Mouse (Mus musculus) CH12.LX (cell line): ENCODE results near the gene Zfp128. TPM values are rescaled to one million over a fixed set of nuclear protein-coding genes. Genes with fewer than 3 reads are reported as not detected.
A peak's percentile ranks its signal among the peaks of the same experiment; 100 is the strongest.
"Not testable (repeated sequence)": the region's sequence is repeated elsewhere in the genome, so short reads cannot be mapped to it uniquely, and the experiment has no call there.

ENCODE experiments used
- DNase-seq: peaks from one replicate; pipeline ENCODE4 v3.0.0-alpha.2; 2013; ENCODE audit errors: extremely low read depth
- H3K27ac ChIP-seq: 2 replicates; pipeline ENCODE4 v1.5.1; 2012; ENCODE audit warnings: low read depth, mild to moderate bottlenecking, control low read depth, moderate library complexity; ENCODE audit not compliant: insufficient read depth
- H3K27me3 ChIP-seq: replicated peaks from 2 replicates; pipeline ENCODE3; 2012; ENCODE audit warnings: inconsistent platforms
- H3K36me3 ChIP-seq, 2 experiments: replicated peaks in 1 of 2; 2 replicates each; pipeline versions ENCODE3 to v1.6.1; 2012; ENCODE audit warnings: inconsistent platforms in 1 of 2, low read length in 1 of 2, mild to moderate bottlenecking in 1 of 2, mixed read lengths in 1 of 2, moderate library complexity in 1 of 2; ENCODE audit not compliant: control insufficient read depth in 1 of 2, insufficient read depth in 1 of 2
- H3K4me1 ChIP-seq, 2 experiments: 2 replicates each; pipeline ENCODE4 v1.6.1; 2012; ENCODE audit warnings: inconsistent platforms in 1 of 2, moderate library complexity in 1 of 2; ENCODE audit not compliant: insufficient read depth in 2 of 2, control insufficient read depth in 1 of 2
- H3K4me2 ChIP-seq: 2 replicates; pipeline ENCODE4 v1.6.1; 2012; ENCODE audit warnings: low read depth, mild to moderate bottlenecking, control low read depth; ENCODE audit not compliant: poor library complexity, insufficient read depth, severe bottlenecking
- H3K4me3 ChIP-seq, 3 experiments: fragments of 150-350 bp in 1 of 3; sonication (generic) in 1 of 3; replicated peaks in 1 of 3; 2 replicates each; pipeline versions ENCODE3 to v1.5.1; 2011 to 2012; ENCODE audit warnings: low read depth in 2 of 3, low read length in 2 of 3, mild to moderate bottlenecking in 2 of 3, moderate library complexity in 2 of 3, control low read depth in 1 of 3, improper control_type of control experiment in 1 of 3, inconsistent platforms in 1 of 3, mixed read lengths in 1 of 3; ENCODE audit not compliant: poor library complexity in 1 of 3
- H3K79me2 ChIP-seq: replicated peaks from 2 replicates; pipeline ENCODE4 v1.6.1; 2012; ENCODE audit warnings: mild to moderate bottlenecking, moderate library complexity; ENCODE audit not compliant: control insufficient read depth, poor library complexity, insufficient read depth, severe bottlenecking; ENCODE audit errors: extremely low read depth
- H3K9ac ChIP-seq: 2 replicates; pipeline ENCODE4 v1.6.1; 2012; ENCODE audit warnings: low read depth, mild to moderate bottlenecking, control low read depth, moderate library complexity; ENCODE audit not compliant: insufficient read depth
- H3K9me3 ChIP-seq: replicated peaks from 2 replicates; pipeline ENCODE3; 2012; ENCODE audit warnings: low read length, inconsistent platforms, mixed read lengths
- CHD2 ChIP-seq: IDR thresholded peaks from 2 replicates; pipeline ENCODE4 v1.6.1; 2011; ENCODE audit warnings: low read length, improper control_type of control experiment
- CTCF ChIP-seq, 2 experiments: IDR thresholded peaks in 1 of 2; conservative IDR thresholded peaks in 1 of 2; 2 replicates each; pipeline ENCODE4 v1.5.1; 2011 to 2012; ENCODE audit warnings: low read depth in 2 of 2, low read length in 2 of 2, improper control_type of control experiment in 1 of 2, inconsistent platforms in 1 of 2, mild to moderate bottlenecking in 1 of 2, moderate library complexity in 1 of 2
- E2F4 ChIP-seq: IDR thresholded peaks from 2 replicates; pipeline ENCODE4 v1.6.1; 2011; ENCODE audit warnings: low read depth, low read length, improper control_type of control experiment; ENCODE audit not compliant: insufficient replicate concordance
- ELF1 ChIP-seq: IDR thresholded peaks from 2 replicates; pipeline ENCODE4 v1.6.1; 2014; ENCODE audit warnings: low read depth, mild to moderate bottlenecking, inconsistent platforms, low read length, improper control_type of control experiment
- KAT2A ChIP-seq: IDR thresholded peaks from 2 replicates; pipeline ENCODE4 v1.6.1; 2012; ENCODE audit warnings: low read length, improper control_type of control experiment, inconsistent platforms; ENCODE audit not compliant: insufficient replicate concordance
- MAFK ChIP-seq: IDR thresholded peaks from 2 replicates; pipeline ENCODE4 v1.6.1; 2011; ENCODE audit warnings: low read length, improper control_type of control experiment; ENCODE audit not compliant: insufficient replicate concordance
- MEF2A ChIP-seq: IDR thresholded peaks from 2 replicates; pipeline ENCODE4 v1.6.1; 2014; ENCODE audit warnings: low read depth, mild to moderate bottlenecking, inconsistent platforms, low read length, improper control_type of control experiment, borderline replicate concordance
- MYC ChIP-seq: IDR thresholded peaks from 2 replicates; pipeline ENCODE4 v1.6.1; 2011; ENCODE audit warnings: low read depth, mild to moderate bottlenecking, improper control_type of control experiment, low read length
- POLR2A ChIP-seq: IDR thresholded peaks from 2 replicates; pipeline ENCODE4 v1.6.1; 2011; ENCODE audit warnings: low read depth, mild to moderate bottlenecking, improper control_type of control experiment, low read length
- TCF12 ChIP-seq: IDR thresholded peaks from 2 replicates; pipeline ENCODE4 v1.6.1; 2014; ENCODE audit warnings: low read depth, mild to moderate bottlenecking, inconsistent platforms, low read length, improper control_type of control experiment
- USF1 ChIP-seq: IDR thresholded peaks from 2 replicates; pipeline ENCODE4 v1.6.1; 2014; ENCODE audit warnings: low read depth, mild to moderate bottlenecking, inconsistent platforms, low read length, improper control_type of control experiment
- ZKSCAN1 ChIP-seq: IDR thresholded peaks from 2 replicates; pipeline ENCODE4 v1.6.1; 2012; ENCODE audit warnings: low read depth, inconsistent platforms, low read length, improper control_type of control experiment, borderline replicate concordance
- ZMIZ1 ChIP-seq: IDR thresholded peaks from 2 replicates; pipeline ENCODE4 v1.6.1; 2012; ENCODE audit warnings: low read depth, mild to moderate bottlenecking, inconsistent platforms, low read length, improper control_type of control experiment
- dilution Hi-C: fragments of 300-500 bp; cut with MboI; formaldehyde crosslinking; loops from 2 replicates; pipeline ENCODE4 v1.14.3; 2020; ENCODE audit warnings: low sequenced_read_pairs; ENCODE audit not compliant: extremely low pct_unique_long_range_greater_than_20kb, extremely low pct_ligation_motif_present
- in situ Hi-C: fragments of 300-500 bp; cut with MboI; formaldehyde crosslinking; loops from 3 replicates; pipeline ENCODE4 v1.14.3; 2019; ENCODE audit warnings: low sequenced_read_pairs, low pct_ligation_motif_present, low pct_unique_long_range_greater_than_20kb, mixed read lengths
- polyA plus RNA-seq: library from polyadenylated mRNA; unstranded; fragments of >175 nt; gene quantifications from 2 replicates; pipeline ENCODE4 v1.2.1, GENCODE M21; 2012; ENCODE audit warnings: low read depth; ENCODE audit not compliant: insufficient read length
- total RNA-seq, 2 experiments: library from RNA; depleted of rRNA; stranded (reverse); fragments of 300-350 nt in 1 of 2; fragments of >200 nt in 1 of 2; gene quantifications; 2 replicates each; pipeline ENCODE4 v1.2.3; 2012 to 2014

The Zfp128 gene
- total and polyA plus RNA-seq, 3 experiments: 0.61 to 1.4 (median 1.2) TPM

DNA sequence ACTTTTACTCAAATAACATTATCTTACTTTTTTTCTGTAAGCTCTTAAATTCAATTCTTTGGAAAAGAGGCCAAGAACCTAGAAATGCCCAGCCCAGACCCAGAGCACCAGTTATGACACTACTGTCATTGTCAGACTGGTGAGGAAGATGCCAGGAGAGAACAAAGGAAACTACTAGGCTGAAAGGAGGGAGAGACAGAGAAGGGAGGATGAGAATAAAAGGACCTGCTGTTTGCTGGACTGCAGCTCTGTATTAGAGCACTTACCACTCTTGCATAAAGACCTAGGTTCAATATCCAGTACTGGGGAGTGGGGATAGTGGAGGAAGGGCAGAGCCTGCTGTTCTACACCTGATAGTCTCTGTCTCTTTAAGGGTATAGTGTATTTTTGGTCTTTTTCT is 941 bp upstream of the Zfp128 start:
- Histone ChIP-seq H3K27me3 (no peaks in the 10 kb centered on the region), H3K79me2 (no peaks in the 10 kb centered on the region), H3K9ac (no peak overlapping the region; the same call in 1 of the 2 replicates), H3K9me3 (peaks cover 2% of the 10 kb centered on the region), H3K4me1 (peaks cover 2 to 14% of the 10 kb centered on the region in 2 experiments; a peak in 2 of 4 replicates), H3K4me3 (no peak overlapping the region), H3K4me2 (no peak overlapping the region), H3K27ac (no peak overlapping the region)
- dilution Hi-C loops (no loop called here), in situ Hi-C loops (no loop called here)
- DNase-seq: no peak
- TF ChIP-seq CHD2: no peak
- no peak for TF ChIP-seq ELF1
- TF ChIP-seq MAFK: no peak
- TF ChIP-seq ZMIZ1: no peak
- no peak for TF ChIP-seq CTCF (conservative IDR thresholded peaks at IDR 0.05 in 1 of 2, IDR thresholded peaks at IDR 0.05 in 1 of 2; ENCODE audit: low read depth in 2 of 2, low read length in 2 of 2)
- no peak for TF ChIP-seq POLR2A
- TF ChIP-seq ZKSCAN1: no peak
- TF ChIP-seq MEF2A: 0 out of 2 replicates have a peak, but pooled peaks have one; percentile 59
- TF ChIP-seq TCF12: no peak
- TF ChIP-seq, all 38 proteins: peak for 1
- H3K36me3 ChIP-seq: peaks cover 0 to 6% of the 10 kb centered on the region in 2 experiments

- H3K36me3 ChIP-seq, DNase-seq, H3K27ac ChIP-seq, H3K9me3 ChIP-seq, dilution Hi-C loops, in situ Hi-C loops, H3K27me3 ChIP-seq, H3K9ac ChIP-seq, H3K79me2 ChIP-seq: not testable (repeated sequence)
- H3K4me3 ChIP-seq: peak overlapping the region; percentile 41 to 75 (median 52)
- H3K4me1 ChIP-seq: peaks cover 2 to 17% of the 10 kb centered on the region in 2 experiments; a peak in 2 of 4 replicates
- peak; percentile 21; the same call in 1 of the 2 replicates for TF ChIP-seq ZKSCAN1
- peak overlapping the region; percentile 76 for H3K4me2 ChIP-seq
Measured at GRCm38 (mm10) chr7:12880497-12880896, 480 bp upstream of the Zfp128 start.

- Histone ChIP-seq H3K27me3 (no peaks in the 10 kb centered on the region), H3K36me3 (peaks cover 5 to 37% of the 10 kb centered on the region in 2 experiments), H3K4me2 (no peak overlapping the region), H3K4me3 (no peak overlapping the region), H3K4me1 (peaks cover 0 to 34% of the 10 kb centered on the region in 2 experiments; a peak in 2 of 4 replicates), H3K27ac (no peak overlapping the region), H3K9me3 (no peaks in the 10 kb centered on the region), H3K9ac (no peak overlapping the region), H3K79me2 (no peaks in the 10 kb centered on the region)
- in situ Hi-C loops: no loop called here
- dilution Hi-C loops: no loop called here
- no peak for TF ChIP-seq CTCF (conservative IDR thresholded peaks at IDR 0.05 in 1 of 2, IDR thresholded peaks at IDR 0.05 in 1 of 2; ENCODE audit: low read depth in 2 of 2, low read length in 2 of 2)
- TF ChIP-seq USF1: no peak
- no peak for TF ChIP-seq KAT2A
- TF ChIP-seq MYC: no peak
- TF ChIP-seq E2F4: no peak
- no peak for DNase-seq
Measured at GRCm38 (mm10) chr7:12886563-12887266, 5.7 kb downstream of the Zfp128 start.
